In genomic region chr11:21399186-21399681, GRCm38 (mm10) we compare ENCODE assay signal across 9 mouse cellular contexts. TPM values are rescaled to one million over a fixed set of nuclear protein-coding genes. Genes with fewer than 3 reads are reported as not detected.
DNase-seq lines count a peak whose midpoint lies in the region; ATAC-seq lines count a peak whose summit lies in the region.
"Had no signal": no experiment of that assay in that cellular context is flagged by ENCODE, and none has a peak within 500 bp of the region (broad histone marks: within the 10 kb centered on the region; RNA-seq: fewer than 3 reads in every experiment).

No protein-coding gene starts in this region.

- 0 out of 2 replicates have a peak overlapping the region, but pooled peaks have one; percentile 1 for H3K27ac ChIP-seq in intestine, embryonic 14.5 days (ENCODE audit: low read depth)
- H3K27ac ChIP-seq in intestine, embryonic 15.5 days: no peak overlapping the region
- peak overlapping the region; percentile 68 for H3K27ac ChIP-seq in embryonic facial prominence, embryonic 15.5 days (replicated peaks)
- H3K27ac ChIP-seq: hindbrain, embryonic 12.5 days had no signal

- no peaks in the 10 kb centered on the region for H3K9me3 ChIP-seq in intestine, embryonic 14.5 days (ENCODE audit: control insufficient read depth, low read length)
- no peaks in the 10 kb centered on the region for H3K9me3 ChIP-seq in intestine, embryonic 15.5 days
- no peaks in the 10 kb centered on the region for H3K9me3 ChIP-seq in embryonic facial prominence, embryonic 15.5 days (replicated peaks)

- 31% methylated on average over 5 of the region's 5 CpGs for WGBS in intestine, embryonic 14.5 days
- WGBS in intestine, embryonic 15.5 days: 41% methylated on average over 5 of the region's 5 CpGs
- WGBS in embryonic facial prominence, embryonic 15.5 days: 32% methylated on average over 5 of the region's 5 CpGs

- no peak for DNase-seq in intestine, embryonic 14.5 days (ENCODE audit: low spot score)
- peak; percentile 33 to 39 for DNase-seq in heart, postnatal 36 days
- peak; percentile 37 for DNase-seq in mesoderm, embryonic 11.5 days (ENCODE audit: low read depth, low spot score)
- no peak for DNase-seq in left cerebral cortex, adult 11 months (ENCODE audit: low spot score)
- no peak for DNase-seq in adrenal gland, postnatal 14 days
- DNase-seq in kidney, postnatal 10 days: no peak

- 0 out of 2 replicates have a peak, but pooled peaks cover 3% of the 10 kb centered on the region for H3K4me1 ChIP-seq in intestine, embryonic 14.5 days (replicated peaks; ENCODE audit: control insufficient read depth, insufficient read depth, low read length)
- peaks cover 4% of the 10 kb centered on the region; the same call in 1 of the 2 replicates for H3K4me1 ChIP-seq in intestine, embryonic 15.5 days (replicated peaks)
- no peaks in the 10 kb centered on the region for H3K4me1 ChIP-seq in embryonic facial prominence, embryonic 15.5 days
- H3K4me1 ChIP-seq: hindbrain, embryonic 12.5 days had no signal

- H3K36me3 ChIP-seq in intestine, embryonic 14.5 days (ENCODE audit: control insufficient read depth, insufficient read depth, low read length): no peaks in the 10 kb centered on the region
- no peaks in the 10 kb centered on the region for H3K36me3 ChIP-seq in intestine, embryonic 15.5 days
- H3K36me3 ChIP-seq in embryonic facial prominence, embryonic 15.5 days: no peaks in the 10 kb centered on the region
- H3K36me3 ChIP-seq: hindbrain, embryonic 12.5 days had no signal

- intact Hi-C loops in heart, postnatal 36 days (cut with DNase I): loop anchor here (2.0 kb wide), 1 partner anchor 26 kb away; no protein-coding TSS in a partner anchor

- H3K27me3 ChIP-seq in intestine, embryonic 14.5 days (replicated peaks; ENCODE audit: control insufficient read depth, insufficient read depth, low read length): no peaks in the 10 kb centered on the region
- no peaks in the 10 kb centered on the region for H3K27me3 ChIP-seq in intestine, embryonic 15.5 days (replicated peaks)
- no peaks in the 10 kb centered on the region for H3K27me3 ChIP-seq in embryonic facial prominence, embryonic 15.5 days
- H3K27me3 ChIP-seq: hindbrain, embryonic 12.5 days had no signal

- H3K4me2 ChIP-seq in intestine, embryonic 14.5 days (ENCODE audit: low read length): no peak overlapping the region
- H3K4me2 ChIP-seq in intestine, embryonic 15.5 days (replicated peaks): no peak overlapping the region
- H3K4me2 ChIP-seq in embryonic facial prominence, embryonic 15.5 days (replicated peaks): no peak overlapping the region
- H3K4me2 ChIP-seq: hindbrain, embryonic 12.5 days had no signal

- ATAC-seq in intestine, embryonic 14.5 days (replicated peaks; ENCODE audit: low FRiP score, low TSS enrichment, low read depth): no peak
- no peak for ATAC-seq in intestine, embryonic 15.5 days
- ATAC-seq in embryonic facial prominence, embryonic 15.5 days (ENCODE audit: insufficient number of reproducible peaks, low FRiP score, low TSS enrichment, low read depth): no peak

- H3K9ac ChIP-seq in intestine, embryonic 14.5 days (ENCODE audit: low read length): no peak overlapping the region
- H3K9ac ChIP-seq in intestine, embryonic 15.5 days: no peak overlapping the region
- no peak overlapping the region for H3K9ac ChIP-seq in embryonic facial prominence, embryonic 15.5 days
- H3K9ac ChIP-seq: hindbrain, embryonic 12.5 days had no signal

- no peak overlapping the region for H3K4me3 ChIP-seq in intestine, embryonic 14.5 days (ENCODE audit: low read depth, low read length)
- H3K4me3 ChIP-seq in intestine, embryonic 15.5 days (replicated peaks): no peak overlapping the region
- no peak overlapping the region for H3K4me3 ChIP-seq in embryonic facial prominence, embryonic 15.5 days (replicated peaks)
- H3K4me3 ChIP-seq: hindbrain, embryonic 12.5 days had no signal

RNA-seq across cellular contexts. Expression of gene Ugp2, which starts 28.2 kb away (rescaled TPM):
- 70.6 and 74.3 TPM in 2 replicates for polyA plus RNA-seq in intestine, embryonic 14.5 days (2014; fragmentation: Nextera tagmentation; extraction: Ambion mirVana)
- polyA plus RNA-seq in intestine, embryonic 15.5 days (2015; fragmentation: Nextera tagmentation; extraction: Ambion mirVana): 99.9 and 116 TPM in 2 replicates
- polyA plus RNA-seq in embryonic facial prominence, embryonic 15.5 days (2015; fragmentation: Nextera tagmentation; extraction: Ambion mirVana): 92.5 and 92.7 TPM in 2 replicates
- total RNA-seq in heart, postnatal 36 days (2021): 100 to 1,000 TPM; 212 to 232 TPM
- 71.8 and 91.9 TPM in 2 replicates for total RNA-seq in adrenal gland, postnatal 14 days (2021)

Comparison
In these comparisons a context has a peak if more than half of its experiments do, and no peak if none do; other contexts are left out.
1. DNase-seq: peak in heart, postnatal 36 days (2 of 2) and mesoderm, embryonic 11.5 days (single experiment); none in intestine, embryonic 14.5 days (single experiment), left cerebral cortex, adult 11 months (single experiment), adrenal gland, postnatal 14 days (single experiment) and kidney, postnatal 10 days (single experiment).